Mouse (Mus musculus): ENCODE measurements around the gene Fgd2.
A peak's percentile ranks its signal among the peaks of the same experiment; 100 is the strongest.
"Not testable (repeated sequence)": the region's sequence is repeated elsewhere in the genome, so short reads cannot be mapped to it uniquely, and the experiment has no call there.

The Fgd2 gene

DNA sequence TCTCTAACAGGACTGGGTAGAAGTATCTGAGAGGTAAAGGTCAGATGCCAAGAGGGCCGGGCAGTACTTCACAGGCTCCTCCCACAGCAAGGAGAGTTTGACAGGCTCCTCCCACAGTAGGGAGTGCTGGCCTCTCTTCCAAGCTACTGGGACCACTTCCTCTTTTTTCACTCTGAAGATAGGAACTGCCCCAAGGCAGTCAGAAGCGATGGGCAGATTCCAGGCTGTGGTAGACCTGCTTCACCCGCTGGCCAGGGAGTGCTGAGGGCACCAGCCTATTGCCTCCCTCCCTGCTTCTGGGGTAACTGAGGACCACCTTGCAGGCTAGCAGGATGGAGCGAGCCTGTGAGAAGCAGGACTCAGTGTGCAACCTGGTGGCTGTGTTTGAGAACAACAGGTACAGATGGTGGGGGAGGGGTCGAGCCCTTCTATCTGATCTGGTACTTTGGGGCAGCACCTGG lies at the start of gene Fgd2:
Gene Fgd2, plus strand, starts transcription at position 154 of the 461 bp plus-strand sequence.
- DNase-seq: no peak

DNA sequence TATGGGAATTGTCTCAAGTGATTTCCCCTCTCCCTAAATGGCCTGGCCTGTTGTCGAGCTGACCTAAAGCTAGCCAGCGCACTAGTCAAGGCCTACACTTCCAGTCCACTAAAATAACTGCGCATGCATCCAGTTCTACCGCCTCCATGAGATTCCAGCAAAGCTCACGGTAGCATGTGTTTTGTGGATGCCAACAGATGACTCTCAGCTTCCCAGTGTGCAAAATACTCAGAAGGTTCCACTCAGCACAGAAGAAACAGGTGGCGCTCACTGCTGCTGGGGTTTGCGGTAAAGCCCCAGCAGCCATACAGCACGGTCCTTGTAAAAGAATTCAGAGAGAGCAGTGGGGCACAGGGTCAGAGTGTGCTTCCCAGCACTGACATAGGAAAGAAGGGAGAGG lies 49.1 kb upstream of the Fgd2 start:
- DNase-seq: no peak

DNA sequence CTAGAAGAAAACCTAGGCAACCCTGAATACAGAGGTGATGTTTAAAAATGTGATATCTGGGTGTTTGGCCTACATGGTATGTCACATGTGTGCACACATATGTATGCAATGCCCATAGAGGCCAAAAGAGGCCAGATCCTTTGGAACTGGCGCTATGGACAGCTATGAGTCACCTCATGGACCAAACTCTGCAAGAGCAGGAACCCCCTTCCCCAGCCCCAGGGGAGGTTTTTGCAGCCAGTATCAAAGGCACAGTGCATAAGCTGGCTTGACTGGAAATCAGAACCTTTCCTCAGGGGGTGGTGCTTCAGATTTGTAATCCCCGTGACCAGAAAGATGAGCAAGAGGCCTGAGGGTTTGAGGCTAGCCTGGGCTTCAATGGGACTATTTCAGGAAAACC lies 48.6 kb upstream of the Fgd2 start:
- DNase-seq: no peak

DNA sequence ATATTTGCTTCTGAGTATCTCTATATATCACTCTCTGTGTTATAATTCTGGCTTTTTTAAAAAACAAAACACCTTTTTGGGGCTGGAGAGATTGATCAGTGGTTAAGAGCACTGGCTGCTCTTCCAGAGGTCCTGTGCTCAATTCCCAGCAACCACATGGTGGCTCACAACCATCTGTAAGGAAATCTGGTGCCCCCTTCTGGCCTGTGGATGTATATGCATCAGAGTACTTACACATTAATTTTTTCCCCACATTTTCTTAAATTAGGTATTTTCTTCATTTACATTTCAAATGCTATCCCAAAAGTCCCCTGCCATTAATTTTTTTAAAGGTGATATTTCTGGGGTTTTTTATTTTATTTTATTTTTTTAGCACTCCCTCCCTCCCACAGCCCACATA lies 47.4 kb upstream of the Fgd2 start:
- DNase-seq: no peak

DNA sequence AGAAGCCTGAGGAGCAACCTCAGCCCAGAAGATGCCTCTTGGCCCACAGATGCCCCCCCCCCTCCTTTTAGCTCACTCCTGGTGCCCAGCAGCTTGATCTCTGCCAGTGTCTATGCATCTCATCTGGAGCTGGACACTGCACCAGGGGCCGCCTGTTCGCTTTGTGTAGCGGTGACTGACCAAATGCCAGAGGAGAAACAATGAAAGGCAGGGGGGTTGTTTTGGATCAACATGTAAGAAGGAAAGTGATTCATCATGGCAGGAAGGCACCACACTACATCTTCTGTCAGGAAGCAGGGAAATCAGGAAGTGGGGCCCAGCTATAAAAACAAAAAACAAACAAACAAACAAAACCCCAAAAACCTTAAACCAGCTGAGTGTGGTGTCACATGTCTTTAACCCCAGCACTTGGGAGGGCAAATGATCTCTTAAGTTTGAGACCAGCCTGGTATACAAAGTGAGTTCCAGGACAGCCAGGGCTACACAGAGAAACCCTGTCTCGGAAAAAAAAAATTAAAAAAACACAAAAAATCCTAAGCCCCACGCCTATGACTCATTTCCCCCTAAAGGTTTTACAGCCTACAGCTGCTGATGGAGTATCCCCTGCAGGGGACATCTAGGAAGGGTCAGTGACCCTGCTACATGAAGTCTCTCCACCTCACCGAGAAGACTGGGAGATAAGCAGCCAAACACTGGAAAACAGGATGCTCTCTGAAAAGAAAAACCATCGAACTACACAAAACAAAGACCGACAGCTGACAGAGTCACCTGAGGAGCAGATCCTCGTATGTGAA lies 44.8 kb upstream of the Fgd2 start:
- no peak for DNase-seq

- DNase-seq: no peak
Measured at GRCm38 (mm10) chr17:29316891-29317290, 43.8 kb upstream of the Fgd2 start.

DNA sequence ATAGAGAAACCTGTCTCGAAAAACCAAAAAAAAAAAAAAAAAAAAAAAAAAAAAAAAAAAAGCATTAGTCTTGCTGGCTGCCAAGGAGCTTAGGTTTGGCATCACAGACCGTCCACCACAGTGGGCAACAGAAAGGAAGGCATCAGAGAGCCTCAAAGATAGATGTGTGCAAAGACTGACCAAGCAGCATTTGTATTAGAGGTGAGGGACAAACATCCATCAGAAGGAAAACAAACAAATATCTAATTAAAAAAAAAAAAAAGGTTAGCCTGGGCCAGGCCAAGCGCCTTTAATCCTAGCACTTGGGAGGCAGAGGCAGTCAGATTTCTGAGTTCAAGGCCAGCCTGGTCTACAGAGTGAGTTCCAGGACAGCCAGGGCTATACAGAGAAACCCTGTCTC lies 43.3 kb upstream of the Fgd2 start, which contains the start of gene Pi16:
Gene Pi16, plus strand, starts transcription at position 301 of the 400 bp plus-strand sequence.
- not testable (repeated sequence) for DNase-seq

- DNase-seq: no peak
Measured at GRCm38 (mm10) chr17:29318731-29319250, 41.9 kb upstream of the Fgd2 start.

DNA sequence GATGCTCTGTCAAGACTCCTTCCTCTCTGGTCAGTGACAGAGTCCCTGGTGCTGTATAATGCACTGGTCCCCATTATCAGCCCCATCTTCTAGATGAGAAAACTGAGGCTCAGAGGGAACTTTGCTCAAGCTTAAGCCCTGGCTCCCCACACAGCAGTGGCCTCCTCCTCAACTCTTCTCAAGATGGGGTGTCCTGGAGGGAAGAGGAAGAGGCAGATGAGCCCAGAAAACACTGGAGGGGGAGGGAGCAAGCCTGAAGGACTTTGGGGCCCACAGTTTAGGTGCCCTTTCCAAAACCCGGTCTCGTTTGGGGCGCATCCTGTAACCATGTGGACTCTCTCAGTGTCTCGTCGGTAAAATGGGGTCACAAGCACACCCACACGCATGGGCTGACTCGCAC lies 41.2 kb upstream of the Fgd2 start:
- DNase-seq: no peak

DNA sequence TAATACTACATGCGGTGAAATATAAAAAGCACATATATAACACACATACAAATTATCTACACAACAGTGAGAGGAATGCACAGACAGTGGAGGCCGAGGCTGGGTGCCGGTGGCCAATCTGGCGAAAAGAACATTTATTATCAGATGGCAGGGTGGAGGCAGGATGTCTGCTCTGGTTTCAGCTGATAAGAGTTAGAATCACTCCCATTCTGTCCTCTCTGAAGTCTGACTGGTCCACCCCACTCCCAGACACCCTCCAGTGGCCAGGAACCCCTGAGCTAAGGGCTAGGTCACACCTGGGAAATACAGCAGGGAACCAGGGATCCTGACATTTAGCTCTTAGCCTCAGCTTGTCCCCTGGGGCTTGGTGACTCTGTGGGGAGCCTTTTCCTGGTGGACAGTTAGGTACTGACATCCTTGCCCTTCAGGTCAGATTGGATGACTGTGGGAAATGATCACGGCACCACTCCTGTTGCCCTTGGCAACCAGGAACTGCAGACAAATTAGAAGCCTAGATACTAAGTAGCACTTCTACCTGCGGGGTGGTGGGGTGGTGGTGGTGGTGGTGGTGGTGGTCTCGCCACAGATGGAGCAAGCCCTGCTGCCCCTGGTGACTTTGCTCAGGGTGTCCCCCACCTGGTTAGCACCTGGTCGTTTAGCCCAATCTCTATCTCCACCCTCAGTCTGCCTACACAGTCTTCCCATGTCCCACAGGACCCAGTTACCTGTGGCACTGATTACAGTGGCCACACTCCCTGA lies 40.7 kb upstream of the Fgd2 start:
- DNase-seq: no peak

- no peak for DNase-seq
Measured at GRCm38 (mm10) chr17:29321765-29322602, 38.7 kb upstream of the Fgd2 start.

DNA sequence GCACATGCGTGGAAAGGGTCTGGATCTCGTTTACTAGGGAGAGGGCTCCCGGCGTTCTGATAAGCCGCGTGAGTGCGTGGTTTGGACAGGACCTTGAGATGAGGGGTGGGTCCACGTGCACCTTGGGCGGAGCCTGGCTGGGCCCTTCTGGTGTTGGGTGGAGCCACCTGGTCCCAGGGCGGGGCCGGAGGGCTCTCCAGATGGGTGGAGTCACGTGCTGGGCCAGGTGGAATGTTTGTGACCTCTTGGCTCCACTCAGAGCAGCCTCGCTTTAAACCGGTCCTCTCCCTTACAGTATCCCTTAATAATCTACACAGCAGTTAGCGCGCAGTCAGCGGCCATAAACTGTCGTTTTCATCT lies 38.1 kb upstream of the Fgd2 start:
- peak; percentile 50 for DNase-seq

DNA sequence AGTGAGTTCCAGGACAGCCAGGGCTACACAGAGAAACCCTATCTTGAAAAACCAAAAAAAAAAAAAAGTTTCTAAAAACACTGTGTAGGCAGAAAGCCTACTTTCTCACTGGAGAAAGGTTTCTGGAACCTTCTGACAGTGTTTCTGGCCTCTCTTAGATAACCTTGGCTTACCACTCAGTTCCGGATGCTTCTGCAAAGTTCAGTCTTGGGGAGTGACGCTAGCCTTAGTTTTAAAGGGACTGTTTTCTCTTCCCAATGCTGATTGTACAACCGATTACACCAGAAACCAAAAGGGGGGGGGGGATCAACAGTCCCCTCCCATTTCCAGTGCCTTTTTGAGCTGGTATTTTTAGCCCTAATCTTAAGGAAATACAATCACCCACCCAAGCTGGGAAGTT lies 37.1 kb upstream of the Fgd2 start:
- DNase-seq: no peak

DNA sequence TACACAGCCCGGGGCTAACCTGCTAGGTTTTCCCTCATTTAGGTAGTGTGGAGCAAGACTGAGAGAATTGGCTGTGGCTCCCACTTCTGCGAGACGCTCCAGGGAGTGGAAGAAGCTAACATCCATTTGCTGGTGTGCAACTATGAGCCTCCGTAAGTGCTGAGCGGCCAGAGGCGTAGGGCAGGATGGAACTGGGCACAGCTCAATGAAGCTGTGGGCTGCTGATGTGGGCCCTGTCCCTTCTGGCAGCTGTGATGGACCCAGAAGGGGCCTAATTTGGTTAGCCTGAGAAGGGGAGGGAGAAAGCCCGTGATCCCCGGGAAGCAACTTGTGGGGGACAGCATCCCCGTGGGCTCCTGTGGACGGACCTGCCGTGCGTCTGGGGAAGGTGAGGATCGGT lies 34.9 kb upstream of the Fgd2 start:
- no peak for DNase-seq

DNA sequence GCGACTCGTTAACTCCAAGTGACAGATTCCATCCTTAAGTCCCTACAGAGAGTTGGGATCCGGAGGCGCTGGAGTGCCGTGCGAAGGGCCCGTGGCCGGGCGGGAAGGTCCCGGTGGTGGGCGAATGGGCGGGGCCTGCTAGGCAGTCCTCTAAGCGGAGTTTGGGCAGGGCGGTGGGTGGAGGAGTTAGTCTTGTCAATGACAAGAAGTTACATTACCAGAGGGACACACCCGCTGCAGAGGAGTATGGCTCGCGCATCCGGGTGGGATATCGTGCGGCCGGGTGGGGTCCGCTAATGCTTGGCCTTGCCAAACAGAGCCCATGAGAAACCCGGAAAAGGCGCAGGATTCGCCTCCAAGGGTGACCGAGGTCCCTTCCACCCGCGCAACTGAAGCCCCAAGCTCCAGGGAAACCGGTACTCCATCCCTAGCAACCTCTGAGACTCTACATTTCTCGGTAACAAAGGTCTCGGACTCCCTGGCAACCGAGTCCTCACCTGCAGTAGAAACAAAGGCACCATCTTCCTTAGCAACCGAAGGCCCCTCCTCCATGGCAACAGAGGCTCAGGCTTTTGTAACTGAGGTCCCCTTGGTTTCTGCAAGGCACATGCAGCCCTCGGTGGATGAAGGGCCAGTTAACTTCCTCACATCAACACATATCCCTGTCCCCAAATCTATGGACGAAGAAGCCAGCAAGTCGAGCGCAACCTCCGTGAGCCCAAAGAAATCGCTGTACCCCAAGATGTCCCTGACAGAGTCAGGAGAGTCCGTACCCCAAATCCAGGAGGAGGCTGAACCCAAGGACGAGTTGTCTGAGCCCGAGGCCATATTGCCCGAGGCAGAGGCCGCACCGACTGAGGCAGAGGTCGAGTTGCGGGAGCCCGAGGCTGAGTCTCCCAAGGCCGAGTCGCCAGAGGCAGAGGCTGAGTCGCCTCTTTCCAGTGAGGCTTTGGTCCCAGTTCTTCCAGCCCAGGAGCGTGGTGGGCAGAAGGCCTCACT lies 33.9 kb upstream of the Fgd2 start:
- no peak for DNase-seq

- no peak for DNase-seq
Measured at GRCm38 (mm10) chr17:29327691-29328090, 33.0 kb upstream of the Fgd2 start.

DNA sequence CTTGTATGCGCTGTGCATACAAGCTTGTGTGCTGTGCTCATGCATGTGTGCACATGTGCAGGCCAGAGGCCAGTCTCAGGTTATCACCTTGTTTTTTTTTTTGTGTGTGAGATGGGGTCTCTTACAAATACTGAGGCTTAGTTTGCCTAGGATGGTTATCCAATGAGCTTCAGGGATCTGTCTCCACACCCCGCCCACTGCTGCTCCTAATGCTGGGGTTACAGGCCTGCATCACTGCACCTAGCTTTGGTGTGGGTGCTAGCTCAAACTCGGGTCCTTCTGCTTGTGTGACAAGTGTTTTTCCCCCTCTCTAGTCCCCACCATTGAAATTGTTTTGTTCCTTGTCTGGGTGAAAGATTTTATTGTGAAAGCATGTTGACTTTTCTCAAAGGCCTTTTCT lies 30.5 kb upstream of the Fgd2 start:
- DNase-seq: no peak

DNA sequence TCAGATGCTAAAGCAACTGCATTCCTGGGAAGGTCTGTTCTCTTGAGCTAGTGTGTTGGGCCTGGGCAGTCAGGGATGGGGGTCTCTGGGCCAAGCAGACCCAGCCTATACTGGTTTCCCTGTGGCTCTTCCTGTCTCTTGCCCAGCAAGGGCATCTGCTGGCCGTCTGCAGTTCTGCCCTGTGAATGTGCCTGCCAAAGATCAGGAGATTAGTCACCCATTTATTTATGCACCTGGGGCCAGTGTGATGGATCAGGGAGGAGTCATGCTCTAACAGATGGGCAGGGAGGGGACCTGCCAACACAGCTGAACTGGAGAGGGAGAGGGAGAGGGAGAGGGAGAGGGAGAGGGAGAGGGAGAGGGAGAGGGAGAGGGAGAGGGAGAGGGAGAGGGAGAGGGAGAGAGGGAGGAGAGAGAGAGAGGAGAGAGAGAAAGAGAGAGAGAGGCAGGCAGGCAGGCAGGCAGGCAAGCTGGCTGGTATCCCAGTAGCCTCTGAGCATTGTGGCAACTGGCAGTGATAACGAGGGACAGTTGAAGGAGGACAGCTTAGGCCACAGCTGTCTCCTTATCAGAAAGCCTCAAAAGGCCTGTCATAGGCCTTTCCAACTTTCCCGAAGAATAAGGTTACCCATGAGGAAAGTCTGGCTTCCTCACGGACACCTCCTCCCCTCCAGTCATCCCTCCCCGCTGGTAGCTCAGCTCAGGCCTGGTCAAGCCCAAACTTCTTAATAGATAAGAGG lies 29.9 kb upstream of the Fgd2 start:
- no peak for DNase-seq

DNA sequence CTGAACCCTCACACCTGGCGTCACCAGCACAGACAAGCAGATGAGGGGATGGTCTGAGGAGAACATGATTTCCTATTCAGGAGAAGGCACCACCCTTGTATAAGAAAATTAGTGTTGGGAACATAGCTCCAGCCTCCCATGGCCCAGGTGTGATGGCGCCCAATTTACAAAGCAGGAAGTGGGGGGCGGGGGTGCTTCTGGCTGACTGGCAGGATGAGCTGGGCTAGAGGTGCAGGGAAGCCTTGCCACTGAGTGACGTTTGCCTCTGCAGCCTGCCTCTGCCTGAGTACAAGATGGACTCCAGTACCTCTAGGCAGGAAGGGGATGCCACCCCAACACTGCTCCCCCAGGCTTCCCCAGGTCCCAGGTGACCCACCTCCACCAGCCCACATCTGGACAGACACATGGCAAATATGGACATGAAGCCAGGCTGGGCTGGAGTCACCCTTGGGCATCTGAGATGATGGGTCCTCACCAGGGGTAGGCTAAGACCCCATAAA lies 28.5 kb upstream of the Fgd2 start:
- no peak for DNase-seq

- no peak for DNase-seq
Measured at GRCm38 (mm10) chr17:29336266-29336990, 24.3 kb upstream of the Fgd2 start.
